Mouse (Mus musculus) forebrain, embryonic 16.5 days (tissue): ENCODE data around the gene Vamp8. TPM values are rescaled to one million over a fixed set of nuclear protein-coding genes. Genes with fewer than 3 reads are reported as not detected.

Experiments
- polyA plus RNA-seq: library from polyadenylated mRNA; unstranded; fragments of >200 nt; fragmentation: Nextera tagmentation; extraction: Ambion mirVana; gene quantifications from 2 replicates; pipeline ENCODE4 v1.2.1, GENCODE M21; 2015

Vamp8 gene
- polyA plus RNA-seq, 1 experiment from 2014 or later, result 14.4 TPM

Other genes with a start within 250 kb of the Vamp8 start
- 2.7 and 3.0 TPM in 2 replicates for gene Atoh8, start 155.1 kb downstream of the Vamp8 start, polyA plus RNA-seq
- gene Sftpb, start 86.1 kb downstream of the Vamp8 start, polyA plus RNA-seq, result 0.14 and 0.29 TPM in 2 replicates
- 48.5 and 51.5 TPM in 2 replicates for gene Usp39, start 45.5 kb downstream of the Vamp8 start, polyA plus RNA-seq
- gene 0610030E20Rik, start 43.4 kb downstream of the Vamp8 start, polyA plus RNA-seq, result 19.7 and 20.9 TPM in 2 replicates
- 17.9 and 21.0 TPM in 2 replicates for gene Tmem150a, start 35.3 kb downstream of the Vamp8 start, polyA plus RNA-seq
- gene Rnf181, start 23.7 kb downstream of the Vamp8 start, polyA plus RNA-seq, result 127 and 139 TPM in 2 replicates
- 10.5 and 12.6 TPM in 2 replicates for gene Vamp5, start 10.2 kb downstream of the Vamp8 start, polyA plus RNA-seq
- 16.4 and 17.2 TPM in 2 replicates for gene Ggcx, start 23.6 kb upstream of the Vamp8 start, polyA plus RNA-seq
- gene Mat2a, start 48.9 kb upstream of the Vamp8 start, polyA plus RNA-seq, result 399 TPM in 2 replicates
- 0.39 and 0.52 TPM in 2 replicates for gene Sh2d6, start 131.0 kb upstream of the Vamp8 start, polyA plus RNA-seq
- 4.9 and 5.4 TPM in 2 replicates for gene Capg, start 153.7 kb upstream of the Vamp8 start, polyA plus RNA-seq
- 16.9 and 17.0 TPM in 2 replicates for gene Elmod3, start 207.7 kb upstream of the Vamp8 start, polyA plus RNA-seq
- 4.1 and 5.0 TPM in 2 replicates for gene Retsat, start 207.8 kb upstream of the Vamp8 start, polyA plus RNA-seq
- gene Tgoln1, start 226.3 kb upstream of the Vamp8 start, polyA plus RNA-seq, result 34.6 and 38.0 TPM in 2 replicates